Mouse (Mus musculus) C3H10T1/2 (cell line): ENCODE results near the gene Magohb. TPM values are rescaled to one million over a fixed set of nuclear protein-coding genes. Genes with fewer than 3 reads are reported as not detected.

ENCODE experiments used
- polyA plus RNA-seq, 2 experiments: library from polyadenylated mRNA; unstranded; fragments of >200 nt; fragmentation: generic; extraction: Trizol; gene quantifications; one replicate each; pipeline ENCODE4 v1.2.1; 2012; ENCODE audit warnings: missing spikeins in 2 of 2

Magohb gene
- 1 to 10 TPM; 3.4 to 5.9 TPM for polyA plus RNA-seq

GRCm38 (mm10) chr6:131292991-131293788 lies at the start of gene Magohb:
Gene Magohb (minus strand): TSS chr6:131293244.

GRCm38 (mm10) chr6:131247206-131247605 lies 45.8 kb downstream of the Magohb start, which contains the start of gene Klra2:
Gene Klra2 (minus strand): TSS chr6:131247362.

Other genes starting within 250 kb of the Magohb start
- under 1 TPM in 1 of 2 experiments, not detected in 1; 0.01 TPM for gene Klra2, start 45.9 kb downstream of the Magohb start, polyA plus RNA-seq
- under 1 TPM; 0.42 to 0.56 TPM for gene Styk1, start 60.4 kb upstream of the Magohb start, polyA plus RNA-seq
- gene Ybx3, start 95.2 kb upstream of the Magohb start, polyA plus RNA-seq = 100 to 1,000 TPM; 152 to 174 TPM
- gene 5430401F13Rik, start 193.2 kb upstream of the Magohb start, polyA plus RNA-seq = not detected
- gene Gm6619, start 193.2 kb upstream of the Magohb start, polyA plus RNA-seq = not detected